Mouse (Mus musculus) cerebellum, postnatal 4 days (tissue): ENCODE measurements at regions not wholly inside any gene's neighbourhood (a gene's known extent, or its start where the extent isn't known, plus 50 kb on each side); places are given as distances from the start of the nearest gene placed in this dataset.

Experiments used
- DNase-seq, 2 experiments: peaks; one replicate each; pipeline ENCODE4 v3.0.0; 2022; ENCODE audit warnings: low spot score in 2 of 2, mixed read lengths in 1 of 2

GRCm38 (mm10) chr11:52541210-52541609 lies 145.0 kb downstream of the 9530068E07Rik start:
- no peak for DNase-seq

GRCm38 (mm10) chr11:52551451-52551850 lies 155.2 kb downstream of the 9530068E07Rik start:
- DNase-seq, result no peak

- no peak for DNase-seq
Measured at GRCm38 (mm10) chr11:52552860-52553259, 156.6 kb downstream of the 9530068E07Rik start.

- no peak for DNase-seq
Measured at GRCm38 (mm10) chr11:52557836-52558235, 161.6 kb downstream of the 9530068E07Rik start.

- no peak for DNase-seq
Measured at GRCm38 (mm10) chr11:52558782-52559181, 162.6 kb downstream of the 9530068E07Rik start.

- DNase-seq, result peak; percentile 25 to 84
Measured at GRCm38 (mm10) chr11:52561281-52561680, 165.1 kb downstream of the 9530068E07Rik start.

GRCm38 (mm10) chr11:52565457-52565856 lies 169.2 kb downstream of the 9530068E07Rik start:
- DNase-seq, result no peak

- DNase-seq, result no peak
Measured at GRCm38 (mm10) chr11:52566026-52566425, 169.8 kb downstream of the 9530068E07Rik start.

GRCm38 (mm10) chr11:52567945-52568687 lies 171.9 kb downstream of the 9530068E07Rik start:
- no peak for DNase-seq

GRCm38 (mm10) chr11:52568794-52569193 lies 172.6 kb downstream of the 9530068E07Rik start:
- no peak for DNase-seq

- DNase-seq, result no peak
Measured at GRCm38 (mm10) chr11:52569759-52570158, 173.5 kb downstream of the 9530068E07Rik start.

GRCm38 (mm10) chr11:52578471-52578870 lies 182.2 kb downstream of the 9530068E07Rik start:
- DNase-seq, result no peak

GRCm38 (mm10) chr11:52579764-52580377 lies 183.6 kb downstream of the 9530068E07Rik start:
- DNase-seq, result no peak

GRCm38 (mm10) chr11:52591596-52592180 lies 172.7 kb upstream of the Fstl4 start:
- no peak for DNase-seq

- no peak for DNase-seq
Measured at GRCm38 (mm10) chr11:52594092-52594491, 170.3 kb upstream of the Fstl4 start.

- DNase-seq, result no peak
Measured at GRCm38 (mm10) chr11:52601196-52601595, 163.2 kb upstream of the Fstl4 start.

GRCm38 (mm10) chr11:52602061-52602561 lies 162.3 kb upstream of the Fstl4 start:
- no peak for DNase-seq

- no peak for DNase-seq
Measured at GRCm38 (mm10) chr11:52602796-52603195, 161.6 kb upstream of the Fstl4 start.

- DNase-seq, result no peak
Measured at GRCm38 (mm10) chr11:52610681-52611165, 153.7 kb upstream of the Fstl4 start.

GRCm38 (mm10) chr11:52615622-52616021 lies 148.8 kb upstream of the Fstl4 start:
- no peak for DNase-seq

- no peak for DNase-seq
Measured at GRCm38 (mm10) chr11:52618646-52619045, 145.8 kb upstream of the Fstl4 start.

GRCm38 (mm10) chr11:52622861-52623260 lies 141.6 kb upstream of the Fstl4 start:
- DNase-seq, result no peak

GRCm38 (mm10) chr11:52628875-52629274 lies 135.6 kb upstream of the Fstl4 start:
- DNase-seq, result no peak
